Mouse (Mus musculus) intestine, postnatal 0 days (tissue): ENCODE measurements around the gene Gcsh. TPM values are rescaled to one million over a fixed set of nuclear protein-coding genes. Genes with fewer than 3 reads are reported as not detected.

ENCODE experiments used
- ATAC-seq: fragments of 200-750 bp; cut with Nextera tagmentation; 2 replicates; pipeline ENCODE4 v1.8.0; 2017; ENCODE audit warnings: mild to moderate bottlenecking, moderate TSS enrichment, moderate library complexity
- H3K27ac ChIP-seq: fragments of 300-500 bp; sonication (generic); 2 replicates; pipeline ENCODE4 v1.5.1; 2014; ENCODE audit warnings: mild to moderate bottlenecking, low read depth, low read length, moderate library complexity
- H3K27me3 ChIP-seq: fragments of 300-500 bp; sonication (generic); replicated peaks from 2 replicates; pipeline ENCODE4 v1.6.1; 2014; ENCODE audit warnings: low read length, mixed read lengths; ENCODE audit not compliant: control insufficient read depth, insufficient read depth
- H3K36me3 ChIP-seq: fragments of 300-500 bp; sonication (generic); 2 replicates; pipeline ENCODE4 v1.6.1; 2014; ENCODE audit warnings: mild to moderate bottlenecking, moderate library complexity; ENCODE audit not compliant: control insufficient read depth, insufficient read depth
- H3K4me1 ChIP-seq: fragments of 300-500 bp; sonication (generic); replicated peaks from 2 replicates; pipeline ENCODE4 v1.6.1; 2014; ENCODE audit warnings: antibody characterized with exemption, low read length, mixed read lengths; ENCODE audit not compliant: control insufficient read depth, insufficient read depth
- H3K4me2 ChIP-seq: fragments of 300-500 bp; sonication (generic); replicated peaks from 2 replicates; pipeline ENCODE4 v1.6.1; 2014; ENCODE audit warnings: low read depth, mild to moderate bottlenecking, moderate library complexity
- H3K4me3 ChIP-seq: fragments of 300-500 bp; sonication (generic); 2 replicates; pipeline ENCODE4 v1.5.1; 2014; ENCODE audit warnings: low read depth, low read length
- H3K9ac ChIP-seq: fragments of 300-500 bp; sonication (generic); 2 replicates; pipeline ENCODE4 v1.6.1; 2014; ENCODE audit warnings: mild to moderate bottlenecking, low read depth, low read length
- H3K9me3 ChIP-seq: fragments of 300-500 bp; sonication (generic); 2 replicates; pipeline ENCODE4 v1.6.1; 2016; ENCODE audit warnings: mixed run types; ENCODE audit not compliant: control insufficient read depth
- CTCF ChIP-seq: sonication (generic); IDR thresholded peaks from 2 replicates; pipeline ENCODE4 v1.5.1; 2016; ENCODE audit warnings: low read depth, mild to moderate bottlenecking, control low read depth, antibody characterized with exemption, moderate library complexity
- WGBS: fragments of 180-500 bp; shearing (Covaris S2); extraction: QIAGEN DNeasy Blood & Tissue Kit; methylation state at CpG from one replicate; pipeline ENCODE4 v1.1.7; 2014; 5-methylcytosine and 5-hydroxymethylcytosine counted together
- polyA plus RNA-seq: library from polyadenylated mRNA; unstranded; fragments of >200 nt; fragmentation: Nextera tagmentation; extraction: Ambion mirVana; gene quantifications from 2 replicates; pipeline ENCODE4 v1.2.1, GENCODE M21; 2015

Gene Gcsh
- polyA plus RNA-seq, 1 experiment from 2014 or later = 91.8 TPM

- 66% methylated on average over 21 of the region's 21 CpGs for WGBS
- no peak overlapping the region for H3K27ac ChIP-seq
- H3K36me3 ChIP-seq = no peaks in the 10 kb centered on the region
- no peaks in the 10 kb centered on the region; the same call in 1 of the 2 replicates for H3K4me1 ChIP-seq
- no peak overlapping the region for H3K9ac ChIP-seq
- no peak for ATAC-seq
- H3K9me3 ChIP-seq = no peaks in the 10 kb centered on the region
- no peak for TF ChIP-seq CTCF
- H3K4me2 ChIP-seq = peak overlapping the region; percentile 32
- no peaks in the 10 kb centered on the region for H3K27me3 ChIP-seq
- no peak overlapping the region for H3K4me3 ChIP-seq
These were observed 47.0 kb downstream of the Gcsh start for GRCm38 (mm10) chr8:116946268-116946838.

GRCm38 (mm10) chr8:116945169-116945910 is 48.0 kb downstream of the Gcsh start:
- no peak for ATAC-seq
- 70% methylated on average over 9 of the region's 9 CpGs for WGBS
- Histone ChIP-seq H3K27ac (no peak overlapping the region; the same call in 1 of the 2 replicates), H3K9me3 (no peaks in the 10 kb centered on the region), H3K36me3 (peaks cover 3% of the 10 kb centered on the region; the same call in 1 of the 2 replicates), H3K4me2 (peak overlapping the region; percentile 93; the same call in 1 of the 2 replicates), H3K27me3 (no peaks in the 10 kb centered on the region), H3K9ac (no peak overlapping the region), H3K4me1 (no peaks in the 10 kb centered on the region; the same call in 1 of the 2 replicates), H3K4me3 (no peak overlapping the region)
- no peak for TF ChIP-seq CTCF

- Histone ChIP-seq H3K9ac (peak overlapping the region; percentile 84; the same call in 1 of the 2 replicates), H3K27ac (no peak overlapping the region), H3K4me1 (no peaks in the 10 kb centered on the region; the same call in 1 of the 2 replicates), H3K4me3 (peak overlapping the region; percentile 94), H3K4me2 (peak overlapping the region; percentile 93), H3K9me3 (no peaks in the 10 kb centered on the region), H3K27me3 (no peaks in the 10 kb centered on the region), H3K36me3 (peaks cover 3% of the 10 kb centered on the region; the same call in 1 of the 2 replicates)
- 18% methylated on average over 4 of the region's 4 CpGs for WGBS
- ATAC-seq = no peak
- TF ChIP-seq CTCF = no peak
These were observed 49.0 kb downstream of the Gcsh start for GRCm38 (mm10) chr8:116944385-116944696.

- Histone ChIP-seq H3K4me3 (peak overlapping the region; percentile 94), H3K4me2 (peak overlapping the region; percentile 93), H3K9me3 (no peaks in the 10 kb centered on the region), H3K27me3 (no peaks in the 10 kb centered on the region), H3K36me3 (peaks cover 3% of the 10 kb centered on the region; the same call in 1 of the 2 replicates), H3K27ac (peak overlapping the region; percentile 47; the same call in 1 of the 2 replicates), H3K4me1 (no peaks in the 10 kb centered on the region; the same call in 1 of the 2 replicates), H3K9ac (peak overlapping the region; percentile 84)
- ATAC-seq = peak; percentile 50
- under 1% methylated on average over 51 of the region's 62 CpGs for WGBS
- TF ChIP-seq CTCF = no peak
These were observed 49.6 kb downstream of the Gcsh start for GRCm38 (mm10) chr8:116943555-116944384.

- peak; percentile 89 for ATAC-seq
- Histone ChIP-seq H3K27me3 (no peaks in the 10 kb centered on the region), H3K9ac (peak within 1 kb of the TSS; percentile 84), H3K27ac (peak within 1 kb of the TSS; percentile 47; the same call in 1 of the 2 replicates), H3K9me3 (no peaks in the 10 kb centered on the region), H3K36me3 (peaks cover 9% of the 10 kb centered on the region; the same call in 1 of the 2 replicates), H3K4me2 (peak within 1 kb of the TSS; percentile 93), H3K4me3 (peak within 1 kb of the TSS; percentile 94), H3K4me1 (no peaks in the 10 kb centered on the region; the same call in 1 of the 2 replicates)
- WGBS = under 1% methylated on average over 46 of the region's 46 CpGs
- TF ChIP-seq CTCF = peak; percentile 79
These were observed 50.2 kb downstream of the Gcsh start, which contains the start of gene Atmin for GRCm38 (mm10) chr8:116943161-116943554. Gene Atmin, plus strand, starts transcription at chr8:116943393.
